Mouse (Mus musculus): ENCODE results near the gene BC049352. TPM values are rescaled to one million over a fixed set of nuclear protein-coding genes. Genes with fewer than 3 reads are reported as not detected.

Gene BC049352
- polyA plus RNA-seq (2015; fragmentation: Nextera tagmentation; extraction: Ambion mirVana), result 0.43 TPM in 1 of 2 replicates, not detected in the other

- Histone ChIP-seq H3K27me3 (replicated peaks) (no peaks in the 10 kb centered on the region), H3K9me3 (no peaks in the 10 kb centered on the region), H3K36me3 (no peaks in the 10 kb centered on the region), H3K27ac (no peak within 1 kb of the TSS), H3K4me2 (replicated peaks) (no peak within 1 kb of the TSS), H3K4me1 (replicated peaks) (no peaks in the 10 kb centered on the region; the same call in 1 of the 2 replicates), H3K4me3 (replicated peaks) (no peak within 1 kb of the TSS), H3K9ac (no peak within 1 kb of the TSS)
- WGBS, result 21% methylated on average over 2 of the region's 2 CpGs
- peak; percentile 55 for ATAC-seq
Observed at GRCm38 (mm10) chr9:45181770-45182169, at the start of gene BC049352. TSS of gene BC049352 (plus strand) at chr9:45182007.

GRCm38 (mm10) chr9:45133484-45134310 lies 48.1 kb upstream of the BC049352 start:
- peak; percentile 85 for ATAC-seq
- H3K4me3 ChIP-seq (replicated peaks), result no peak overlapping the region
- peaks cover 28% of the 10 kb centered on the region for H3K27me3 ChIP-seq (replicated peaks)
- H3K4me2 ChIP-seq (replicated peaks), result no peak overlapping the region
- no peaks in the 10 kb centered on the region for H3K9me3 ChIP-seq
- no peak overlapping the region for H3K9ac ChIP-seq
- H3K36me3 ChIP-seq, result no peaks in the 10 kb centered on the region
- H3K27ac ChIP-seq, result no peak overlapping the region
- H3K4me1 ChIP-seq (replicated peaks), result peaks cover 16% of the 10 kb centered on the region
- 18% methylated on average over 5 of the region's 5 CpGs for WGBS

GRCm38 (mm10) chr9:45136442-45137169 lies 45.2 kb upstream of the BC049352 start:
- Histone ChIP-seq H3K4me1 (replicated peaks) (peaks cover 21% of the 10 kb centered on the region), H3K9me3 (no peaks in the 10 kb centered on the region), H3K9ac (no peak overlapping the region), H3K4me2 (replicated peaks) (no peak overlapping the region), H3K27me3 (replicated peaks) (peaks cover 50% of the 10 kb centered on the region), H3K27ac (no peak overlapping the region), H3K36me3 (no peaks in the 10 kb centered on the region), H3K4me3 (replicated peaks) (no peak overlapping the region)
- WGBS, result 23% methylated on average over 7 of the region's 7 CpGs
- no peak for ATAC-seq

GRCm38 (mm10) chr9:45138191-45139032 lies 43.4 kb upstream of the BC049352 start, which contains the start of gene Scn4b:
TSS of gene Scn4b (plus strand) at chr9:45138395.
- H3K27me3 ChIP-seq (replicated peaks), result peaks cover 65% of the 10 kb centered on the region
- peaks cover 21% of the 10 kb centered on the region for H3K4me1 ChIP-seq (replicated peaks)
- peak within 1 kb of the TSS; percentile 87 for H3K4me2 ChIP-seq (replicated peaks)
- 0 out of 2 replicates have a peak within 1 kb of the TSS, but pooled peaks have one; percentile 11 for H3K9ac ChIP-seq
- no peaks in the 10 kb centered on the region for H3K9me3 ChIP-seq
- under 1% methylated on average over 75 of the region's 76 CpGs for WGBS
- peak; percentile 65 for ATAC-seq
- no peak within 1 kb of the TSS for H3K27ac ChIP-seq
- no peaks in the 10 kb centered on the region for H3K36me3 ChIP-seq
- peak within 1 kb of the TSS; percentile 40 for H3K4me3 ChIP-seq (replicated peaks)

GRCm38 (mm10) chr9:45139082-45139481 lies 42.7 kb upstream of the BC049352 start:
- 8% methylated on average over 7 of the region's 7 CpGs for WGBS
- Histone ChIP-seq H3K9ac (no peak overlapping the region), H3K9me3 (no peaks in the 10 kb centered on the region), H3K4me2 (replicated peaks) (peak overlapping the region; percentile 87), H3K36me3 (no peaks in the 10 kb centered on the region), H3K27me3 (replicated peaks) (peaks cover 69% of the 10 kb centered on the region), H3K4me1 (replicated peaks) (peaks cover 20% of the 10 kb centered on the region), H3K27ac (no peak overlapping the region), H3K4me3 (replicated peaks) (peak overlapping the region; percentile 40)
- no peak for ATAC-seq

- Histone ChIP-seq H3K4me3 (replicated peaks) (no peak overlapping the region), H3K9ac (no peak overlapping the region), H3K36me3 (no peaks in the 10 kb centered on the region), H3K4me1 (replicated peaks) (peaks cover 18% of the 10 kb centered on the region), H3K27me3 (replicated peaks) (peaks cover 80% of the 10 kb centered on the region), H3K9me3 (no peaks in the 10 kb centered on the region), H3K27ac (no peak overlapping the region), H3K4me2 (replicated peaks) (no peak overlapping the region)
- 60% methylated on average over 7 of the region's 7 CpGs for WGBS
- no peak for ATAC-seq
Observed at GRCm38 (mm10) chr9:45140945-45141344, 40.9 kb upstream of the BC049352 start.

GRCm38 (mm10) chr9:45142686-45143085 lies 39.1 kb upstream of the BC049352 start:
- Histone ChIP-seq H3K27me3 (replicated peaks) (peaks cover 82% of the 10 kb centered on the region), H3K4me3 (replicated peaks) (no peak overlapping the region), H3K4me1 (replicated peaks) (peaks cover 19% of the 10 kb centered on the region), H3K36me3 (no peaks in the 10 kb centered on the region), H3K9me3 (no peaks in the 10 kb centered on the region), H3K27ac (no peak overlapping the region), H3K4me2 (replicated peaks) (no peak overlapping the region), H3K9ac (no peak overlapping the region)
- 41% methylated on average over 3 of the region's 3 CpGs for WGBS
- no peak for ATAC-seq

- WGBS, result 3% methylated on average over 27 of the region's 27 CpGs
- Histone ChIP-seq H3K4me3 (replicated peaks) (peak overlapping the region; percentile 31), H3K27ac (no peak overlapping the region), H3K36me3 (no peaks in the 10 kb centered on the region), H3K4me2 (replicated peaks) (peak overlapping the region; percentile 82), H3K27me3 (replicated peaks) (peaks cover 76% of the 10 kb centered on the region), H3K9ac (peak overlapping the region; percentile 44), H3K9me3 (no peaks in the 10 kb centered on the region), H3K4me1 (replicated peaks) (peaks cover 8% of the 10 kb centered on the region; the same call in 1 of the 2 replicates)
- peak; percentile 39; the same call in 1 of the 2 replicates for ATAC-seq
Observed at GRCm38 (mm10) chr9:45145533-45146266, 36.1 kb upstream of the BC049352 start.

GRCm38 (mm10) chr9:45146267-45146597 lies 35.6 kb upstream of the BC049352 start:
- H3K9me3 ChIP-seq, result no peaks in the 10 kb centered on the region
- peak overlapping the region; percentile 44 for H3K9ac ChIP-seq
- ATAC-seq, result peak; percentile 65
- peaks cover 8% of the 10 kb centered on the region; the same call in 1 of the 2 replicates for H3K4me1 ChIP-seq (replicated peaks)
- H3K4me2 ChIP-seq (replicated peaks), result peak overlapping the region; percentile 82
- peaks cover 72% of the 10 kb centered on the region for H3K27me3 ChIP-seq (replicated peaks)
- no peak overlapping the region for H3K27ac ChIP-seq
- under 1% methylated on average over 5 of the region's 5 CpGs for WGBS
- peak overlapping the region; percentile 31 for H3K4me3 ChIP-seq (replicated peaks)
- no peaks in the 10 kb centered on the region for H3K36me3 ChIP-seq

GRCm38 (mm10) chr9:45150933-45151332 lies 30.9 kb upstream of the BC049352 start:
- no peaks in the 10 kb centered on the region for H3K9me3 ChIP-seq
- no peaks in the 10 kb centered on the region for H3K36me3 ChIP-seq
- no peak overlapping the region for H3K4me2 ChIP-seq (replicated peaks)
- WGBS, result 58% methylated on average over 1 of the region's 1 CpGs
- H3K4me3 ChIP-seq (replicated peaks), result no peak overlapping the region
- peaks cover 2% of the 10 kb centered on the region; the same call in 1 of the 2 replicates for H3K4me1 ChIP-seq (replicated peaks)
- no peak overlapping the region for H3K9ac ChIP-seq
- peaks cover 38% of the 10 kb centered on the region for H3K27me3 ChIP-seq (replicated peaks)
- no peak overlapping the region for H3K27ac ChIP-seq
- ATAC-seq, result no peak

GRCm38 (mm10) chr9:45153361-45153760 lies 28.4 kb upstream of the BC049352 start:
- H3K4me3 ChIP-seq (replicated peaks), result no peak overlapping the region
- H3K27me3 ChIP-seq (replicated peaks), result peaks cover 21% of the 10 kb centered on the region
- H3K9ac ChIP-seq, result no peak overlapping the region
- H3K36me3 ChIP-seq, result no peaks in the 10 kb centered on the region
- no peaks in the 10 kb centered on the region for H3K4me1 ChIP-seq (replicated peaks)
- WGBS, result 68% methylated on average over 7 of the region's 7 CpGs
- H3K4me2 ChIP-seq (replicated peaks), result no peak overlapping the region
- ATAC-seq, result no peak
- H3K27ac ChIP-seq, result no peak overlapping the region
- H3K9me3 ChIP-seq, result no peaks in the 10 kb centered on the region
